Comparison of ENCODE assay signal across 8 mouse cellular contexts in genomic region chr3:154269757-154270366, GRCm38 (mm10).
DNase-seq lines count a peak whose midpoint lies in the region; ATAC-seq and TF ChIP-seq lines count a peak whose summit lies in the region.

No protein-coding gene starts in this region.

- H3K9me3 ChIP-seq in forebrain, embryonic 10.5 days, result no peaks in the 10 kb centered on the region
- H3K9me3 ChIP-seq in heart, embryonic 16.5 days (replicated peaks; ENCODE audit: control insufficient read depth, low read length), result no peaks in the 10 kb centered on the region
- no peaks in the 10 kb centered on the region for H3K9me3 ChIP-seq in liver, embryonic 12.5 days (replicated peaks)

- TF ChIP-seq POLR2A in testis, adult 2 months (IDR thresholded peaks at IDR 0.05; ENCODE audit: control insufficient read depth, low read depth, low read length), result no peak

- peak; percentile 100 for TF ChIP-seq CTCF in testis, adult 2 months (IDR thresholded peaks at IDR 0.05; ENCODE audit: control insufficient read depth, insufficient read depth, insufficient replicate concordance, low read depth, low read length)

- WGBS in forebrain, embryonic 10.5 days, result 11% methylated on average over 19 of the region's 19 CpGs
- WGBS in heart, embryonic 16.5 days, result 13% methylated on average over 19 of the region's 19 CpGs
- 19% methylated on average over 19 of the region's 19 CpGs for WGBS in liver, embryonic 12.5 days (ENCODE audit: insufficient replicate concordance)

- peak; percentile 49 for ATAC-seq in CD4-positive, CD25-positive, alpha-beta regulatory T cell, adult 4 months
- ATAC-seq in heart, embryonic 16.5 days (replicated peaks; ENCODE audit: extremely low read depth, insufficient read depth, low FRiP score), result no peak
- ATAC-seq in liver, embryonic 12.5 days, result 0 out of 2 replicates have a peak, but pooled peaks have one; percentile 15

- H3K27ac ChIP-seq in forebrain, embryonic 10.5 days, result no peak overlapping the region
- H3K27ac ChIP-seq in heart, embryonic 16.5 days (ENCODE audit: low read length), result no peak overlapping the region
- no peak overlapping the region for H3K27ac ChIP-seq in liver, embryonic 12.5 days
- H3K27ac ChIP-seq in testis, adult 2 months (ENCODE audit: control insufficient read depth, insufficient read depth, low read depth, low read length), result no peak overlapping the region

- peak overlapping the region; percentile 53 for H3K4me2 ChIP-seq in heart, embryonic 16.5 days (ENCODE audit: low read depth, low read length)
- H3K4me2 ChIP-seq in liver, embryonic 12.5 days, result peak overlapping the region; percentile 31; the same call in 1 of the 2 replicates

- peak overlapping the region; percentile 45 for H3K4me3 ChIP-seq in forebrain, embryonic 10.5 days
- 0 out of 2 replicates have a peak overlapping the region, but pooled peaks have one; percentile 21 for H3K4me3 ChIP-seq in heart, embryonic 16.5 days (ENCODE audit: low read length)
- H3K4me3 ChIP-seq in liver, embryonic 12.5 days, result no peak overlapping the region
- H3K4me3 ChIP-seq in testis, adult 2 months (ENCODE audit: control insufficient read depth, low read depth, low read length), result peak overlapping the region; percentile 55; the same call in 1 of the 2 replicates

- DNase-seq in brain, embryonic 18.5 days (ENCODE audit: low read depth, low spot score), result peak; percentile 26
- DNase-seq in forebrain, embryonic 10.5 days (ENCODE audit: extremely low spot score, low spot score), result peak; percentile 77
- peak; percentile 81 for DNase-seq in kidney, postnatal 14 days
- DNase-seq in neural tube, embryonic 10.5 days (ENCODE audit: extremely low spot score, low spot score), result peak; percentile 78

- H3K36me3 ChIP-seq in forebrain, embryonic 10.5 days (replicated peaks), result no peaks in the 10 kb centered on the region
- no peaks in the 10 kb centered on the region for H3K36me3 ChIP-seq in heart, embryonic 16.5 days (ENCODE audit: control insufficient read depth, insufficient read depth)
- H3K36me3 ChIP-seq in liver, embryonic 12.5 days, result no peaks in the 10 kb centered on the region
- no peaks in the 10 kb centered on the region for H3K36me3 ChIP-seq in testis, adult 2 months (ENCODE audit: control insufficient read depth, insufficient read depth, low read length)

- no peak overlapping the region for H3K9ac ChIP-seq in heart, embryonic 16.5 days (ENCODE audit: low read length)
- no peak overlapping the region for H3K9ac ChIP-seq in liver, embryonic 12.5 days

- H3K4me1 ChIP-seq in forebrain, embryonic 10.5 days, result peaks cover 6% of the 10 kb centered on the region; the same call in 1 of the 2 replicates
- H3K4me1 ChIP-seq in heart, embryonic 16.5 days (ENCODE audit: control insufficient read depth, insufficient read depth, low read length), result no peaks in the 10 kb centered on the region
- no peaks in the 10 kb centered on the region for H3K4me1 ChIP-seq in liver, embryonic 12.5 days
- H3K4me1 ChIP-seq in testis, adult 2 months (ENCODE audit: control insufficient read depth, insufficient read depth, low read length), result peaks cover 2% of the 10 kb centered on the region

- H3K27me3 ChIP-seq in forebrain, embryonic 10.5 days (ENCODE audit: poor library complexity, severe bottlenecking), result peaks cover 7% of the 10 kb centered on the region
- no peaks in the 10 kb centered on the region for H3K27me3 ChIP-seq in heart, embryonic 16.5 days (ENCODE audit: control insufficient read depth, insufficient read depth, low read length)
- peaks cover 5% of the 10 kb centered on the region; the same call in 1 of the 2 replicates for H3K27me3 ChIP-seq in liver, embryonic 12.5 days (replicated peaks)
- no peaks in the 10 kb centered on the region for H3K27me3 ChIP-seq in testis, adult 2 months (ENCODE audit: control insufficient read depth, insufficient read depth, low read length)

Comparison
In these comparisons a context has a peak if more than half of its experiments do, and no peak if none do; other contexts are left out.
1. DNase-seq: peak in every context shown above with its lines; median percentile 81 in kidney, postnatal 14 days; 78 in neural tube, embryonic 10.5 days; 77 in forebrain, embryonic 10.5 days; 26 in brain, embryonic 18.5 days.